Mouse (Mus musculus): ENCODE measurements around the gene Gucy2c.

- TF ChIP-seq CTCF (IDR thresholded peaks at IDR 0.05; ENCODE audit: borderline replicate concordance, extremely low read depth, insufficient read depth, insufficient read length) (no peak), POLR2A (IDR thresholded peaks at IDR 0.05; ENCODE audit: borderline replicate concordance, extremely low read depth, insufficient read depth, insufficient read length, poor library complexity, severe bottlenecking) (no peak)
Measured at GRCm38 (mm10) chr6:136800710-136801109, 19.1 kb upstream of the Gucy2c start.

All from brain, embryonic 14.5 days (tissue).